Mouse (Mus musculus): Measurements from ENCODE around the gene Nrp2. TPM values are rescaled to one million over a fixed set of nuclear protein-coding genes. Genes with fewer than 3 reads are reported as not detected.

The Nrp2 gene
- total RNA-seq, 2 experiments from 2014 or later = 19.0 to 39.3 TPM

DNA sequence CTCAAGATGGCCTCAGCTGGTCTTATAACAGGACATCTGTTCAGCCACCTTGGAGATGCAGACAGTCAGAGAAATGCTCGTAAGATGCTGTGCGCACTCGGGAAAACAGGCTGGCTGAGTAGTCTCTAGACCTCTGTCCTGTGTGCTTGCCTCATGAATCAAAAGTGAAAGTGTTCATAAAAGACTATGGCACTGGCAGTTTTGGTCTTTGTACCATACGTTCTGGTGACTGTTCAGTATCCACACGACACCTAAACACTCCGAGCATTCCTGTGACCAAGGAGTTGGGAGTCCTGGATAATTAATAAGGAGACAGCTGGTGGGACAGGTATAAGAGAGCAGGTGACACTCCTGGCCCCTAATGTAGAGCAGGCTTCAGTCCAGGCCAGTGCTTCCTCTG lies 16.7 kb downstream of the Nrp2 start:
- DNase-seq (ENCODE audit: low spot score in 2 of 2) = no peak
- intact Hi-C loops (cut with DNase I) = loop anchor here (5.0 kb wide), 1 partner anchor 58 kb away; no protein-coding TSS in a partner anchor

DNA sequence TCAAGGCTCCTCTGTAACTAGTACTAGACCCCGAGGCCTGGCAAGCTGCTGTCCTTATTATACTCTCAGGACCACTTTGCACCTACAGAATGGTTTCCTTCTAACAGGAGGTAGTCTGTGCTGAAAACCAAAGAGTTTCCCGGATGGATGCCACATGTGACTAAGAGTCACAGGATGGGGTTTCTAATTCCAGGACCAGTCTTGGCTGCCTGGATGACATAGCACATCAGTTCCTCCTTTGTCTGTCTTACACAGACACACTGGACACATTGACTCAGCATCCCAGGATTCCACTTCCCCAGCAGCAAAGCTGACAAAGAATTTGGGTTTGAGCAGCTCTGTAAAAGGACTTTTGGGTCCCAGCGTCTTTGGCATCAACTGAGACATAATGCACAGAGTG lies 17.1 kb downstream of the Nrp2 start:
- intact Hi-C loops (cut with DNase I) = no loop called here
- DNase-seq (ENCODE audit: low spot score in 2 of 2) = no peak

DNA sequence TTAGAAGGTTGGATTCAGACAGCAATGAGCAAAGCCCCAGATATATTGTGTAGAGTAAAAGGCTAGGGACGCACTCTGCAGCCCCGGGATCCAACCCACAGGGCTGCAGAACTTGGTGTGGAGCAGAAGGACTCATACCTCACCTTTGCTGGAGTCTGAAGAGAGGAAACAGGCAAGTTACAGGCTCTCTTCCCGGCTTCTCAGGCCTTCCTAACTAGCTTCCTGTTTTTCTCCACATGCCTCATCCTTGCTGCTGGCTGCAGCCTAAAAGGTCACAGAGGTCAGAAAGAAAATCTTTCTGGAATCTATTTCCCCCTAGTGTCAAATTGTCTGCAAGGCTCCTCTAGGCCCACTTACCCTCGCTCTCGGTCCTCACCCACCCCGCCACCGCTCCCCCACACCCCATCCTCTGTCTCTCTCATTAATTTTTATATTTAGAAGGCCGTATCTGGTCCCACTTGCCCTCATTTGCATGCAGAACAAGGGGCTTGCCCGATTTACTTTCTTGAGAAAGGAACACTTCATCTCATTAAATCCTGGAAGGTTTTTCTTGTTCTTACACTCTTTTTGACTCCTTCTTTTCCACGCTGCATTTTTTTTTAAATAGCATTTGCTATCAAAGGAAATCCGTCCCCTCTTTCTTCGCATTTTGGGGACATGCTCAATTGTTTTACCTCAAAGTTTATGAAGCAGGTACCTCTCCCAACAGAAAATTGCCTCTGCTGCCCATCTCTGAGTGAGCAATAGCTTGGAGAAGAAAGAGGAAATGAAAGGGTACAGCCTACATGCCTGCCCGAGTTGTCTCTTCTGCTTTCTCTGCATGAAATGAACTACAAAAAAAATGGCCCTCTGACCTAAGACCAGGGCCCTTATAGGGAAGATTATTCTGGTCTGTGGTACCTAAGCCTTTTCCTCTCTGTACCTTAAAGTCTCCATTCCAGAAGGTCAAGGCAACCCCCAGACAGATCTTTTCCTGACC lies 17.9 kb downstream of the Nrp2 start:
- intact Hi-C loops (cut with DNase I) = no loop called here
- DNase-seq (ENCODE audit: low spot score in 2 of 2) = no peak

DNA sequence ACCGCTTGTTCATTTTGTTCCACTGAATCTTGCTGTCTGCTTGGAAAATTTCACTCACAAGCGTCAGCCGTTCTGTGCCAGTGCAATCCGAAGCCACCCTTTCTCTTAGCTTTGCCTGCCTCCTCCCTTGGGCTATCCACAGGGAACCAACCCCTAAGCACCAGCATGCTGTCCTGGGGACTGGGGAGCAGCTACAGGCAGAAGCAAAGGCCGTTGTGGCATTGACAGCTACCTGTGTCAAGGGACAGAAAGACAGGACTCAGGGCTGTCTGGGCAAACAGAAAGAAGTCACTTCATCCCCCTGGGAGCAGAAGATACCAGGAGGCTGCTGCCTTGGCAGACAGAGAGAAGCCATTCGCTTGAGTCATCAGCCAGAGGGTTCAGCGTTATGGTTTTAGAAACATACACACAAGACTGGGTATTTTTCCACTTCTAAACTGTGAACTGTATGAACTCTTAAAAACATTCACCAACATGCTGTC lies 18.7 kb downstream of the Nrp2 start:
- intact Hi-C loops (cut with DNase I) = no loop called here

DNA sequence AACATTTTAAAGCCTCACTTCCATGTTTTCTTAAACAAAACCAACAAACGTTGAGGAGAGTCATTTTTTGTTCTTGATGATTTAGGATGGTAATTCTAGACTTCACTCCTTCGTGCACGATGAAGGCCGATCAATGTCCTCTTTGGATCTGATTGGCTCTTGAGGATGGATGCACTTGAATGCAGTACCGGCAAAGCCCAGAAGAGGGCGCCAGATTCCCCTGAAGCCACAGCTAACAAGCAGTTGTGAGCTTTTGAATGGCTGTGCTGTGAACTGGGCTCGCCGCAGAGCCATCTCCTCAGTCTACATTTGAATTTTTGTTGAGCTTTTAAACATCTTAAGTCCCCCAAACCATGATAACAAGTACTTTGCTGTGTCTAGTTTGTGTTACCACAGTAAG lies 19.4 kb downstream of the Nrp2 start:
- intact Hi-C loops (cut with DNase I) = no loop called here

More for the DNA sequence above, 18.7 kb downstream of the Nrp2 start:
- no peak for DNase-seq (ENCODE audit: low spot score in 2 of 2)

DNA sequence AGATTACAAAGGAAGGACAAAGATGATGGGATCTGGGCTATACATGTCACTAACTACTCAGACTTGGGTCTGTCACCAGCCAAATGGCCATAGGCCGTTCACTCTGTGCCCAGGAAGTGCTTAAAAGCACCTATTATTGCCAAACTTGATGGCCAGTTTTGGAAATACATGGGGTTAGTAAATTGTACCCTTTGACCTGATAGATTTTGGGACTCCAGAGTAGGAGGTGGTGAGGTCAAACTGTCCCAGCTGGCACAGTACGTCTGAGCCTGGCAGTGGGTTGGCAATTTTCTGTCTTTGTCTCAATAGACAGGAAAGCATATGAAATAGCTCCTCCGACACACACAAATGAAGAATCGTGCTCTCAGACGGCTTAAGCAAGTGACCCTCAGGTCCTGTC lies 20.8 kb downstream of the Nrp2 start:
- DNase-seq (ENCODE audit: low spot score in 2 of 2) = no peak
- intact Hi-C loops (cut with DNase I) = no loop called here

More for the DNA sequence above, 19.4 kb downstream of the Nrp2 start:
- DNase-seq (ENCODE audit: low spot score in 2 of 2) = no peak

DNA sequence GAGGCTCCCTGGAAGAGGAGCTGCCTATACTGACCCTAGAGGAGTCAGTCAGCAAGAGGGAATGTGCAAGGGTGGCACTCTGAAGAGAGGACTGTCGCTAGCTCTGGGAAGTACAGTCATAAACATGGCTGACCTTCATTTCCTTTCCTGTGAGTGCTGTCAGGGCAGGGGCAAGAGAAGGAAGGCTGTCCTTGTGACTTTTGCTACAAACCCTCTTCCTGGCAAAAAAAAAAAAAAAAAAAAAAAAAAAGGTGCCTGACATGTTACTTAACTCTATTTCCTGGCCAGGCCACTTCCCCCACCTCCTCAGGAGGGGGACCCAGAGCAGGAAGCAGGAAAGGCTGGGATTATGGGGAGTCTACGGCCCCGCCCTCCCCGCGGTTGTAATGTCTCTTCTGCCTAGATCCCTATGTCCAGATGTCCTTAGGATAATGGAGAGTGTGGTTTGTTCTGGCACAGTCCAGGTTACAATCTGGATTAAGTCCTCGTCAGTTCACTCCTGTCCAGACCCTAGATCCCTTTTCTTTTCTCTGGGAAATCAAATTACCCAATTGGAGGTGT lies 21.5 kb downstream of the Nrp2 start:
- intact Hi-C loops (cut with DNase I) = no loop called here
- DNase-seq (ENCODE audit: low spot score in 2 of 2) = no peak

DNA sequence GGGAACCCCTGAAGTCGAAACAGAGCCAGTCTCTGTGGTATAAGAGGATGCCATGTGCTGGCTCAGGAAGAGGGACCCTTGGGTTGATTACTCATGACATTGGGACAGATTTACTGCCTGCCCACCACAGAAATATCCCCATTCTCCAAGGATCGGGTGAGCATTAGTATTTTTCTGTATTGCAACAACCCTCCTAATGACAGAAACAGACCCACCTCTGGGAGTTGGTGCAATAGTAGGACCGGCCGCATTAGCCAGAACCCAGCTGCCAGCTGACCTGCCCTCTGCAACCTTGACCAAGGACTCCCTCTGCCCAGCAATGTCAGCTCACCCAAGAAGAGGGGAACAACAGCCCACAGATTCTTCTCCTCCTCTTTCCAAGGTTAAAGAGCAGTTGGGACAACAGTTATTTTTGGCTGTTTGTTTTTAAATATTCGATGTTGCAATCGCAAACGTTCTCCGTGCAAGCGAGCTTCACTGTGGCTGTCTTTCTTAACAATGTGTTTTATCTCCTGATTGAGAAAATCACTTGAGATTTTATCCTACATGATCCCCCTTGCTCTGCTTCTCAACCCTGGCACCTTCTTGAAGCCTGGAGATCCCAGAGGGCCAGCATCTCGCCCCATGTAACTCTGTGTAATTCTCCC lies 22.1 kb downstream of the Nrp2 start:
- DNase-seq (ENCODE audit: low spot score in 2 of 2) = no peak
- intact Hi-C loops (cut with DNase I) = no loop called here

DNA sequence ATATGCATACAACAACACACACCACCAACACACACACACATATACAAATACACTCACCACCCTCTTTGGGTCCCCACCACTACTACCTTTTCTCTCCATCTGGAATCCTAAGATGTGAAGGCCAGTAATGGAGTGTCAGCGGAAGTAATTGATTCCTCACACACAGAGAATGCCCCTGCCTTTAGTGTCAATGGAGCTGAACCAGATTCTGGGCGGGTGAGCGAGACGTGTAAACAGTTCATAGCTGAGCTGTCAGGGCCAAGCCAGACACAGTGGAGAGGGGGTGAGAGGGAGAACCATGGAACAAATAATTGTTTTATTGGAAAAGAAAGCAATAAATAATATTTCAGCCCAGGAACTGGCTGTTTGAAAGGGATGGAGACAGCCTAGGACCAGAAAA lies 24.1 kb downstream of the Nrp2 start:
- no peak for DNase-seq (ENCODE audit: low spot score in 2 of 2)
- intact Hi-C loops (cut with DNase I) = no loop called here

DNA sequence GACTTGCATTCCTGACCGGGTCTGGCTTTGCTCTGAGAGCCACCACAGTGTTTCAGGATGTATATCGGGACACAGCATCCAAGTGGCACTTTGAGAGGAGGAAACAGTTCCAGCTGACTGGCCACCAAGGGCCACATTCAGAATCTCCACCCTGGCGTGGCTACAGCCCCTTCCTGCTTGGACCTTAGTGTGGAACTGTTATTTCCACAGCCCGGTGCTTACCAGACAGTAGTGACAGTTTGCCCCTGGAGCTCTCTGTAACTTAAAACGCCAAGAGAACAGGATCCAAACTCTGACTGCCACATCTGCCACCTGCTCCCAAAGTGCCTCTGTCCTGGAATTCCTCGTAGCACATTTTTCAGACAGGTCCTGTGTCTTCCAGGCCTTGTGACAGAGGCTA lies 25.3 kb downstream of the Nrp2 start:
- intact Hi-C loops (cut with DNase I) = no loop called here
- no peak for DNase-seq (ENCODE audit: low spot score in 2 of 2)

DNA sequence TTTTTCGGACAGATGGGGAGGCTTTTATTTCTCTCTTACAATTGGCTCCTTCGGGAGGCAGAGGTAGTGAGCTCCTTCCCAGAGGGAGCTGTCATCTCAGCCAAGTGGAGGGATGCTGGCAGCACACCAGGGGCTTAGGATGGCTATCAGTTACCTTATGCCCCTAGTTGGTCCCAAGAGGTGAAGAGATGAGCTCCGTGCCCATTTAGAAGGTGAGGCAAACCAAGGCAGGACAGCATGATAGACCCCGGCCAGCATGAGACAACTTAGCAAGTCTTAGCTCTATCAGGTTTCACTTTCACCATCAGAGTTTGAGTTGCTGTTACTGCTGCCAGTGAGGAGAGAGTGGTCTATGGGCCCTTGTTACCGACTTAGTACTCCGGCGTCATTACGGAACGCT lies 25.8 kb downstream of the Nrp2 start:
- DNase-seq (ENCODE audit: low spot score in 2 of 2) = no peak
- intact Hi-C loops (cut with DNase I) = no loop called here

DNA sequence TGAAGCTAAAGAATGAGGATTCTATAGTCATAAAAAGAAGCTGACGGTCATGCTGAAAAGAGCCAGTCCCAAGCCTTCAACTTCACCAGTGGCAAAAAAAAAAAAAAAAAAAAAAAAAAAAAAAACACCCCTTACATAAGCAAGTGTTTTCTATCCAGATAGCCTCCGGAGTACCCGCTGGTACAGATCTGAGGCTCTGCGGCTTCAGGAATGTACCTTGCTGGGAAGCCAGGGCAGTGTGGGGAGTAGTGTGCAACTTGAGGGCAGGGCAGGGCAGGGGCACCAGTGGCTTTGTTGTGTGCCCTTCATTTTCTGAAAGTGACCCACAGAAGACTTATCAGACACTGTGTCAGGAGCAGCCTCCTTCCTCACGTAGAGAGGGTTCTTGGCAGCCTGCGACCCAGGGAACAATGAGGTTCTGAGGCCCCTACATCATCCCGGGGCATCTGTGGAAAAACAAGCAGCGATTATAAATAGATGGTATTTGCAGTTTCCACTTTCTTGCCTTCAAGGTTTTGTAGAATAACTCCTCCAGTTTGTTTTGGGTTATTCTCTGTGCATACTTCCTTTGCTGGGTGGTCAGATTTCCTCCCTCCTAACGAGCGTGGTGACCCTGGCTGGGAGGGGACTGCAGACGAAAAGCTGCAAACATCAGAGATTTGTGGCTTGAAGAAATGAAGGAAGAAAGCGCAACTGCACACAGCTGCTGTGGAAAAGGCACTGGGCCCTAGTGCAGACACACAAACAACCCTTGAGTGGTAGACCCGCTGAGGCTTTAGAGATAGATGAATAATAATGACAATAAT lies 26.5 kb downstream of the Nrp2 start:
- intact Hi-C loops (cut with DNase I) = no loop called here
- no peak for DNase-seq (ENCODE audit: low spot score in 2 of 2)

DNA sequence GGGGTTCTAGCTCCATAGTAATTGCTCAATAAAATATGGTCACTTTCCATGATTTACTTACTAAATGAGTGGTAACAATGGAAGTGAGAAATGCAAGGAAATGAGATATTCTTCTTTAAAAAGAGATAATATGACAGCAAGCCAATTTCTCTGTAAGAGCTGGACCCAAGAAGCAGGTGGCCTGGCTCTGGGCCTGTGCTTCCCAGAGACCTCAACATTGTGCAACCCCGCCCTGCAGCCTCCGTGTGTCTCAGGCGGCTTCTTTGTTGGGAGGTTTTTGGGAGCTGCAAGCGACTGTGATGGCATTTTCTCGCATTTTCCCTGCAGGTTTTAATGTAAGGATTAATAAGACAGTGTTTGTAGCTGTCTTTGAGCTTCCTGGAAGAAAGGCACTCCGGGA lies 29.0 kb downstream of the Nrp2 start:
- no peak for DNase-seq (ENCODE audit: low spot score in 2 of 2)
- intact Hi-C loops (cut with DNase I) = no loop called here

DNA sequence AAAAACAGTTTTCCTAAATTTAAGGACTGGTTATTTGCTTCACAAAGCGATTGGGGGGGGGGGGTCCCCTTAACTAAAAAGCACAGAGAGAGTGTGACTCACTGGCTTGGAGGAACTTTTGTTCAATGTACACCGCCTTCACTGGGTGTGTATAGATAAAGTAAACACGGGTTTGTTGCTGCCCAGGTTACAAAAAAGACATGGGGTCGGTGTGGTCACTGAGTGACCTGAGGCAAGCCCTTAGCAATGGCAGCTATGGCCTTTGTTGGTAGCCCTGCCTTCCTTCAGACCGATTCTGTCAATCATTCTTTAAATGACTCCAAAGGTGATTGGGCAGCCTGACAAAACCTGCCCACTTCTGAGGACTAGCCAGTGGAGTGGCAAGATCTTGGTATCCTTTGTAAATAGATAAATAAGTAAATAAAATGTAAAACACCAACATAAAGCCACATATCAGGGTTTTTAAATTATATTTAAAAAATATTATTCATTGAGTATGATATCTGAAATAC lies 31.4 kb downstream of the Nrp2 start:
- intact Hi-C loops (cut with DNase I) = no loop called here
- DNase-seq (ENCODE audit: low spot score in 2 of 2) = no peak

DNA sequence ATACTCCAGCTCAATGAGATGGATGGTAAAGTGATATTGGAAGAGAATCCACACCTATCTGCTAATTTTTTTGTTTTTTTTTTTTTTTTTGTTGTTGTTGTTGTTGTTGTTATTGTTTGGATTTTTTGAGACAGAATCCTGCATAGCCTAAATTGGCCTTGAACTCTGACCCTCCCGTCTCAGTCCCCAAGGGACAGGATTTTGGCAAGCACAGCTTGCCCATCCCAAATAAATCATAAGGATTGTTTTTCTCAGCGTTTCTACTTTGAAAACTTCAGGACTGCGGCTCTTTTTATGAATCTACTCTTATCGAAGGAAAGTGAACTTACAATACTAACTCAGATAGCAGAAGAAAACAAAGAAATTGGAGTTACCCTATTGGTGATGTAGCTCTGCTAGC lies 31.9 kb downstream of the Nrp2 start:
- intact Hi-C loops (cut with DNase I) = no loop called here
- DNase-seq (ENCODE audit: low spot score in 2 of 2) = no peak

DNA sequence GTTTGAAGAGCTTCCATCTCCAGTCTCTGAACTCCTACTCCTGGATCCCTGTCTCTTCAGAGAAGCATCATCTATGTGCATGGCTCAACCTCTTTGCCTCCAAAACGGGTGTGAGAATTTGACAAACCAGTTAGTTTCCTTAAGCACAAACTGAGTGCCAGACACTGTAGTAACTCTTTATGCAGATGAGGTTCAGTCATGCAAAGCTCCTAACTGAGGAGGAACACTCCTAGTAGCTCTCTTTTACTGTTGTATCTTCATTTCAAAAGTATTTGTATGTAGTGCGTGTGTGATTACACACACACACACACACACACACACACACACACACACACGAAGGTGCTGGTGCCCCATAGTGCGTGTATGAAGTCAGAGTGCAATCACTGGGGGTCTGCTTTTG lies 32.8 kb downstream of the Nrp2 start:
- no peak for DNase-seq (ENCODE audit: low spot score in 2 of 2)
- intact Hi-C loops (cut with DNase I) = no loop called here

DNA sequence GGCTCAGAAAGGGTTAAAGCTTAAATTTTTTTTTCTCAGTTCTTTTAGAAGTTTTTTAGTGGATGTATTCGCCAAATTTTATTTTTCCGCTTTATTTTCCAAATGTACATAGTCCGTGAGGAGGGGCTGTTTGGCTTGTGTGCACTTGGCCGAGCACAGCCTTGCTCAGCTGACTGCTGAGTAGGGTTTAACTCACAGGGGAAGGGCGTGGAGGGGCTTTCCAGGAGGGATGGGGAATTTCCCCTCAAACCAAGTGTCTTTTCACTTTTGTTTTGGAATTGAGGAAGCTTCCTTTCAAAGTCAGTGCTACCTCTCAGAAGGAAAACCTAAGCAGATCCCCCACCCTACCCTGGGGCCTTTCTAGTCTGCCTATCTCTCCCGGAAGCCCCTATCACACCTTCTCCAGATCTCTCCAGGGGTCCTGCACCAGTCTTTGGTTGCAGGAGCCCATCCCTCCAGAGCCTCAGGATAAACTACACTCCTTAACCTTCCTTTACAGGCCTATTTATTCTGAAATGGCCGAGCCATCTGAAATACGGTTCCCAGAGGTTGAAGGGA lies 33.4 kb downstream of the Nrp2 start:
- intact Hi-C loops (cut with DNase I) = no loop called here
- no peak for DNase-seq (ENCODE audit: low spot score in 2 of 2)

DNA sequence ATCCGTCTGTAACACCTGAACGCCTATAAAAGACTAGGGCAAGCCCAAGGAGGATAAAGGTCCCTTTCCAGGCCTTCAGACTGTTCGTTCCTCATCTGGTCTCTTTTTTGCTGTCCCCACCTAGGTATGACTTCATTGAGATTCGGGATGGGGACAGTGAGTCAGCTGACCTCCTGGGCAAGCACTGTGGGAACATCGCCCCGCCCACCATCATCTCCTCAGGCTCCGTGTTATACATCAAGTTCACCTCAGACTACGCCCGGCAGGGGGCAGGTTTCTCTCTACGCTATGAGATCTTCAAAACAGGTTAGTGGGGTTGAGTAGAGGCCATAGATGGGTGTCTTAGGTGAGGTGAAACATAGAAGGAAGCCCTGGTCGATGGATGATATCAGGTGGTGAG lies 35.1 kb downstream of the Nrp2 start:
- DNase-seq (ENCODE audit: low spot score in 2 of 2) = no peak
- intact Hi-C loops (cut with DNase I) = no loop called here

DNA sequence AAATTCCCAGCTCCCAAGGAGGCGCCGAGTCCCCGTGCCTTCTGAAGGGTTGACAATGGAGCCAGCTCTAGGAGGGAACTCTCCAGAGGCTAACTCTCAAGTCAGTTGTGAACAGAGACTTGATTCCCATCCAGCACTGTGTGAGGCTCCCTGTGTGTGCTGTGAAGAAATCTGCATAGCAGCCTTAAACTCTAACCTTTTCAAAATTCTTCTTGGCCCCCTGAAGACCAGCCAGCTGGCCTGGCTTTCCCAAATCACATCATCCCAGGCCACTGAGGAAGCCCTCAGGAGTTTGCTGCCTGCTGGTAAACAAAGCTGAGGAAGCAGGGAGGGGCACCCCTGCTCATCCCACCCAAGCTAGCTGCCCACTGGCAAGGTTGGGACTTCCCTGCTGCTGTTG lies 39.0 kb downstream of the Nrp2 start:
- intact Hi-C loops (cut with DNase I) = no loop called here

More for the DNA sequence above, 39.0 kb downstream of the Nrp2 start:
- DNase-seq (ENCODE audit: low spot score in 2 of 2) = no peak

All from left cerebral cortex, postnatal 36 days (tissue).